Mouse (Mus musculus) cerebellum, adult 2 months (tissue): Measurements from ENCODE around the gene Klhdc3. TPM values are rescaled to one million over a fixed set of nuclear protein-coding genes. Genes with fewer than 3 reads are reported as not detected.

Source experiments
- DNase-seq, 2 experiments: peaks; one replicate each; pipeline ENCODE4 v3.0.0; 2021
- H3K27ac ChIP-seq: fragments of 200-500 bp; 2 replicates; pipeline ENCODE4 v1.5.1; 2012; ENCODE audit warnings: low read length, control low read depth, inconsistent platforms; ENCODE audit not compliant: insufficient read depth
- H3K27me3 ChIP-seq: fragments of 200-500 bp; 2 replicates; pipeline ENCODE4 v1.6.1; 2012; ENCODE audit warnings: inconsistent platforms, mild to moderate bottlenecking, low read length, moderate library complexity; ENCODE audit not compliant: control insufficient read depth, insufficient read depth
- H3K4me1 ChIP-seq: fragments of 200-500 bp; 2 replicates; pipeline ENCODE4 v1.6.1; 2011; ENCODE audit warnings: low read length; ENCODE audit not compliant: control insufficient read depth, insufficient read depth
- H3K4me3 ChIP-seq: fragments of 200-500 bp; replicated peaks from 2 replicates; pipeline ENCODE3; 2011; ENCODE audit warnings: mild to moderate bottlenecking, low read depth, low read length, control low read depth; ENCODE audit not compliant: insufficient read depth
- CTCF ChIP-seq: fragments of 200-500 bp; IDR thresholded peaks from 2 replicates; pipeline ENCODE4 v1.5.1; 2011; ENCODE audit warnings: low read depth, mild to moderate bottlenecking, control low read depth, low read length, moderate library complexity, borderline replicate concordance; ENCODE audit not compliant: insufficient read depth
- POLR2A ChIP-seq: fragments of 200-500 bp; IDR thresholded peaks from 2 replicates; pipeline ENCODE4 v1.6.1; 2011; ENCODE audit warnings: low read length, control low read depth, borderline replicate concordance; ENCODE audit not compliant: insufficient read depth
- WGBS: fragments of 180-500 bp; shearing (Covaris S2); methylation state at CpG from one replicate; pipeline ENCODE4 v1.1.7; 2018; 5-methylcytosine and 5-hydroxymethylcytosine counted together
- polyA plus RNA-seq: library from polyadenylated mRNA; depleted of rRNA; stranded (reverse); fragments of >200 nt; gene quantifications from 2 replicates; pipeline ENCODE4 v1.2.3, GENCODE M21; 2012

The Klhdc3 gene
- polyA plus RNA-seq, 1 experiment = 237 TPM

- peaks cover 13% of the 10 kb centered on the region for H3K4me1 ChIP-seq
- no peak for TF ChIP-seq CTCF
- TF ChIP-seq POLR2A = no peak
- H3K27ac ChIP-seq = peak overlapping the region; percentile 85
- H3K27me3 ChIP-seq = no peaks in the 10 kb centered on the region
- 9% methylated on average over 15 of the region's 15 CpGs for WGBS
- peak in 1 of 2 experiments; percentile 46 for DNase-seq
- H3K4me3 ChIP-seq = peak overlapping the region; percentile 54
Observed at GRCm38 (mm10) chr17:46649811-46650210, 30.9 kb downstream of the Klhdc3 start.

DNA sequence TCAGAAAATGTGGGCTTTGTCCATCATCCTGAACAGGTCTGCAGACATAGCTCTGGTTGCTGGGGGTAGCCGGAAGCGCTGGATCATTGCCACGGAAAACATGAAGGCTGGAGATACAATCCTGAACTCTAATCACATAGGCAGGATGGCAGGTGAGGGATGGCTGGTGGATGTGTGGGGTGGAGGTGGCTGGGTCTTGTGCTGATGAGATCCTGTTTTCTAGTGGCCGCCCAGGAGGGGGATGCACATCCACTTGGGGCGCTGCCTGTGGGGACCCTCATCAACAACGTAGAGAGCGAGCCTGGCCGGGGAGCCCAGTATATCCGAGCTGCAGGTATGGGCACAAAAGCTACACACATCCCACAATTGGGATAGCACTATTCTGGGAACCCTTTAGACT is 32.3 kb downstream of the Klhdc3 start:
- TF ChIP-seq CTCF (no peak), POLR2A (no peak)
- Histone ChIP-seq H3K4me3 (no peak overlapping the region), H3K27me3 (no peaks in the 10 kb centered on the region), H3K27ac (no peak overlapping the region), H3K4me1 (peaks cover 21% of the 10 kb centered on the region)
- no peak for DNase-seq
- WGBS = 86% methylated on average over 9 of the region's 9 CpGs

- Histone ChIP-seq H3K4me1 (peaks cover 23% of the 10 kb centered on the region), H3K4me3 (no peak overlapping the region), H3K27me3 (no peaks in the 10 kb centered on the region), H3K27ac (no peak overlapping the region)
- TF ChIP-seq POLR2A (no peak), CTCF (no peak)
- WGBS = 81% methylated on average over 7 of the region's 7 CpGs
- DNase-seq = no peak
Observed at GRCm38 (mm10) chr17:46647279-46647678, 33.4 kb downstream of the Klhdc3 start.

DNA sequence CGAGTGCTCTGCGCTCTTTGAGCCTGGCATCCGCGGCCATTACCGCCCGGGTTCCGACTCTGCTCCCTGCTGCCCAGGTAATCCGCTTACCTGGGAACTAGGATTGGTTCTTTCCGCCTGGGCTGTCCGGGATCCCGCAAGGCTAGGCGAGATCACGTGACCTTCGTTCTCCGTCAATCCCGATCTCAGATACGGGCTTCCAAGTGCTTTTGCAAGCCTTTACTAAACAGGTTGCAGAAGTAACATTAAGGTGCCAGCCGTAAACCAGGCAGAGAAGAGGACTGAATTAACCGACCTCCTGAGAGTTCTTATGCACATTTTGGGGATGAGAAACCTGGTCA is 34.4 kb downstream of the Klhdc3 start:
- Histone ChIP-seq H3K4me1 (peaks cover 16% of the 10 kb centered on the region), H3K4me3 (peak overlapping the region; percentile 96), H3K27me3 (no peaks in the 10 kb centered on the region), H3K27ac (peak overlapping the region; percentile 93)
- no peak for TF ChIP-seq POLR2A
- no peak for TF ChIP-seq CTCF
- WGBS = under 1% methylated on average over 19 of the region's 19 CpGs
- DNase-seq = no peak

DNA sequence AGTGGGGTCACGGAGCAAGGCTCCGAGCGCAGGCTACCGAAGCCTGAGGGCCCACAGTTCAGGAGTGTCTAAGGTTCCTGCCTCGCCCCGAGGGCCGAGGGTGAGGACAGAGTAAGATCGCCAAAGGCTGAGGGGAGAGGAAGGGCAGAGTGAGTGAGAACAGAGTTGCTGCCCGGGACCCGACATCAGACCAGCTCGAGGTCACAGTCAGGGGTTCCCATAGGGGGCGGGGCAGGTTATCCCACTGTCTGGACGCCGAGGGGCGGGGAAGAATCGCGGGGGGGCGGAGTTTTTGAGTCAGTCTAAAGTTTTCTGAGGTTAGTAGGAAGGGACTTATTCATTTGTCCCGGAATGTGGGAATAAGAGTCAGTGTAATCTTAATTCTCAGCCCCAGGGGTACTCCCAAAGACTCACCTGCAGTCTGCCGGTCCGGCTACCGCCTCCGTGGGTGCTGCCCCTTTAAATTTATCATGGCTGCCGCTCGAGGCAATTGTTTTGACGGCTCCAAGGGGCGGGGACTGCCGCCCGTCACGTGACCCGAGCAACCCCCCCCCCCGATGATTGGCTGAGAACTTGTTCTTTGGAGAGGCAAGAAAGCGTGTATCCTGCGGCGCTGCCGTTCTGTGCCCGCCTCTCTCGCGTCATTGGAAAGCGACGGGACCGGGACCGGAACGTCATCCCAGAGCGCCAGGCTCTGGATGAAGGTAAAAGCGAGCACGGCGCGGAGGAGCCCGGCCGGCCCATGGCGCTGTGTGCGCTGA is 35.0 kb downstream of the Klhdc3 start, which contains the start of the genes Klc4 and Mrpl2:
TSS of gene Klc4 (minus strand) at position 462 of the 761 bp plus-strand sequence.
TSS of gene Mrpl2 (plus strand) at position 669 of the 761 bp plus-strand sequence.
- WGBS = 0% methylated on average over 53 of the region's 53 CpGs
- peak; percentile 99 to 100 for DNase-seq
- Histone ChIP-seq H3K27ac (peak within 1 kb of the TSS; percentile 93), H3K27me3 (no peaks in the 10 kb centered on the region), H3K4me1 (peaks cover 14% of the 10 kb centered on the region), H3K4me3 (peak within 1 kb of the TSS; percentile 96)
- no peak for TF ChIP-seq CTCF
- peak; percentile 96 for TF ChIP-seq POLR2A

GRCm38 (mm10) chr17:46644916-46645475 is 35.7 kb downstream of the Klhdc3 start:
- Histone ChIP-seq H3K4me3 (peak overlapping the region; percentile 84), H3K4me1 (peaks cover 14% of the 10 kb centered on the region), H3K27ac (peak overlapping the region; percentile 40), H3K27me3 (no peaks in the 10 kb centered on the region)
- peak; percentile 65 to 66 for DNase-seq
- WGBS = 5% methylated on average over 11 of the region's 11 CpGs
- TF ChIP-seq CTCF (no peak), POLR2A (no peak)

DNA sequence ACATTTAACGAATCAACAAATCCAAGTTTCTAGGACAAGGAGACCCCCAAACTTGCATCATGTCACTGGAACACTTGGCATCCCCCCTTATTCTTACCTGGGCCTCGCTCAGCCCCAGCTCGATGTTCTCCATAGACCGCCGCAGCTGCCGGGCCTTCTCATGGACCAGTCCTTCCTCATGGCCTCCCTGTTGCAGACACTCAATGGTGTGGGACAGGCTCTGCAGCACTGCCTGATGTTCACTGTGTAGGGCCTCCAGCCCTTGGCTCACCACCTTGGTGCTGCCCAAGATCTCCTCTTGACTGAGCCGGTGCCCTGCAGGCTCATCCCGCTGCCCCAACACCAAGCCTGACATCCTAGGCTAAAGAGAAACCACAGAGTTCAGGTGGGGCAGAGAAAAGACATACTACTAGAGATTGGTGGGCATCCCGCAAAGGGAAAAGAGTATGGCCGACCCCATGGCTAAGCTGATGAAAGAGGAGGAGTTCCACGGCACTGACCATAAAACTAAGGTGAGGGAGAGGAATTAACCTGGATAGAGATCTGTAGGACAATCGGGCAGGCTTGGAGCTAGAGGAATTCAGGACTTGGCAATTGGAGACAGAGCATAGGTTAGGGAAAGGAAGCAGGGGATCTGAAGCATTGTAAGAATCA is 36.4 kb downstream of the Klhdc3 start:
- 85% methylated on average over 12 of the region's 12 CpGs for WGBS
- Histone ChIP-seq H3K27ac (no peak overlapping the region), H3K4me3 (peak overlapping the region; percentile 28), H3K4me1 (peaks cover 10% of the 10 kb centered on the region), H3K27me3 (no peaks in the 10 kb centered on the region)
- TF ChIP-seq POLR2A (no peak), CTCF (no peak)
- DNase-seq = no peak
